ENCODE assay signal across 11 mouse cellular contexts in the genomic region with DNA sequence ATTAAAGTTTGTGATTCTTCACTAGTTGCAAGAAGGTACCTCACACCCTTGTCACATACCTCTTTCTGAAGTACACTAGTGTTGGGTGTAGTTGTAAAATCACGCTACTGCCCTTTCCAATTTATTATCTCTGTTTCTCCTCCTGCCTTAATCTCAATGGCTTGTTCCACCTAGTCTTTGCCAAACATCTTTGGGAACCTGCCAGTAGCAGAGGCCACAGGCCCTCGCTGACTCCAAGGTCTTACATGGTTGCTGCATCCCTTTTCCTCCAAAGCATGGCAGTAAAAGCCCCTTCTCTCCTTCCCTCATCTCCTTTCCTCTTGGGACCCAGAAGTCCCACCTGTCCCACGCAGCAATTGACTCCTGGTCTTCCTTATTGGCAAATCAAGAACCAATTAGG.
"Had no signal": no experiment of that assay in that cellular context is flagged by ENCODE, and none has a peak within 500 bp of the region (broad histone marks: within the 10 kb centered on the region; RNA-seq: fewer than 3 reads in every experiment).

No protein-coding gene starts in this region.

- DNase-seq: gastrocnemius, postnatal 14 days; gastrocnemius, postnatal 36 days; heart, postnatal 36 days; kidney, adult 11 months; kidney, adult 2 months; kidney, adult 9 months; kidney, postnatal 14 days; kidney, postnatal 36 days; layer of hippocampus, adult 9-11 months; layer of hippocampus, postnatal 36 days; left cerebral cortex, postnatal 4 days had no signal
